Mouse (Mus musculus): Measurements from ENCODE around the gene Bnc1.

DNA sequence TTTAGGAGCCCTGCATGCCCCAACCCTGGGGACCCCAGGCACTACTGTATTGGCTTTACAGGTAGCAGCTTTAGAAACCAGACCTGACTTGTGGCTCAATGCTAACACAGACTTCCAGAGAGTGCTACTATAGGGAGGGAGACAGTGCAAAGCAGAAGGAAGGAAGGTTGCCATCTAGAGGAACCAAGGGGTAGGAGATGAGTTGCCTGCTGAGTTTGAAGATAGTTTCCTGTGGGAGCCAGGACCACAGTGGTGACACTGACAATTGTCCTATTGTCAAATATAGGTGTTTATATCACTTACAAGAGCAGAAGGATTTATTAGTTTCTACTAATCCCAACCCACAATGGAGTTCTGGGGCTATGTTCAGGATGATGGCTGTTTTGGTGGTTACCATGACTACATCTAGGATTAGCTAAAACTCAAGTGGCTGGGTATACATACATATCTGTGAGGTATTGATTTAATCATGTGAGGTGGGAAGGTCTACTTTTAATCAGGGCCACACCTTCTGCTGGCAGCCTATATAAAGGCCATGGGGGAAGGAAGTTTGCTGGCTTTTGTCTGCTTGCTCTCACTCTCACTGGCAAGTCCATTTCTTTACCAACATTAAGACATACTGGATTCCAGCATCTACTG, 37.8 kb downstream of the Bnc1 start:
- TF ChIP-seq CHD2 (IDR thresholded peaks at IDR 0.05; ENCODE audit: low read length) (no peak), BHLHE40 (IDR thresholded peaks at IDR 0.05; ENCODE audit: low read depth, low read length) (no peak), POLR2A (IDR thresholded peaks at IDR 0.05; ENCODE audit: low read depth, low read length) (no peak), ETS1 (conservative IDR thresholded peaks at IDR 0.05; ENCODE audit: low read depth, low read length) (no peak)
